Mouse (Mus musculus) olfactory bulb, adult 2 months (tissue): ENCODE data around the gene Gm4763.

Source experiments
- CTCF ChIP-seq: fragments of 200-500 bp; IDR thresholded peaks from 2 replicates; pipeline ENCODE4 v1.5.1; 2012; ENCODE audit warnings: low read depth, mild to moderate bottlenecking, low read length, moderate library complexity; ENCODE audit not compliant: insufficient read depth
- POLR2A ChIP-seq: fragments of 200-500 bp; IDR thresholded peaks from 2 replicates; pipeline ENCODE4 v1.6.1; 2012; ENCODE audit warnings: mild to moderate bottlenecking, low read depth, low read length, moderate library complexity; ENCODE audit not compliant: insufficient read depth

GRCm38 (mm10) chr7:24760211-24760610 is 33.5 kb upstream of the Gm4763 start, which contains the start of gene Cd177:
- no peak for TF ChIP-seq CTCF
- TF ChIP-seq POLR2A: no peak
